Mouse (Mus musculus) bone marrow macrophage, adult 2 months (primary cell): Measurements from ENCODE around the gene Cdh4. TPM values are rescaled to one million over a fixed set of nuclear protein-coding genes. Genes with fewer than 3 reads are reported as not detected.

Experiments used
- H3K27ac ChIP-seq: 2 replicates; pipeline ENCODE4 v1.5.1; 2012; ENCODE audit warnings: low read depth, low read length; ENCODE audit not compliant: insufficient read depth
- H3K4me1 ChIP-seq: 2 replicates; pipeline ENCODE4 v1.6.1; 2012; ENCODE audit warnings: low read length; ENCODE audit not compliant: control insufficient read depth, insufficient read depth
- H3K4me3 ChIP-seq: 2 replicates; pipeline ENCODE4 v1.5.1; 2012; ENCODE audit warnings: mild to moderate bottlenecking, low read length, moderate library complexity; ENCODE audit not compliant: insufficient read depth
- CTCF ChIP-seq: IDR thresholded peaks from 2 replicates; pipeline ENCODE4 v1.5.1; 2012; ENCODE audit warnings: low read depth, mild to moderate bottlenecking, low read length, moderate library complexity
- POLR2A ChIP-seq: IDR thresholded peaks from 2 replicates; pipeline ENCODE4 v1.6.1; 2012; ENCODE audit warnings: mild to moderate bottlenecking, low read depth, low read length, borderline replicate concordance
- polyA plus RNA-seq: library from polyadenylated mRNA; stranded (reverse); fragments of >200 nt; gene quantifications from 2 replicates; pipeline ENCODE4 v1.2.4, GENCODE M21; 2012; ENCODE audit not compliant: missing spikeins, insufficient read depth, insufficient read length

Cdh4 gene
- polyA plus RNA-seq, 1 experiment: not detected

GRCm38 (mm10) chr2:179661998-179662714 is 219.9 kb downstream of the Cdh4 start:
- Histone ChIP-seq H3K4me3 (no peak overlapping the region), H3K27ac (no peak overlapping the region), H3K4me1 (no peaks in the 10 kb centered on the region)
- no peak for TF ChIP-seq CTCF
- no peak for TF ChIP-seq POLR2A

DNA sequence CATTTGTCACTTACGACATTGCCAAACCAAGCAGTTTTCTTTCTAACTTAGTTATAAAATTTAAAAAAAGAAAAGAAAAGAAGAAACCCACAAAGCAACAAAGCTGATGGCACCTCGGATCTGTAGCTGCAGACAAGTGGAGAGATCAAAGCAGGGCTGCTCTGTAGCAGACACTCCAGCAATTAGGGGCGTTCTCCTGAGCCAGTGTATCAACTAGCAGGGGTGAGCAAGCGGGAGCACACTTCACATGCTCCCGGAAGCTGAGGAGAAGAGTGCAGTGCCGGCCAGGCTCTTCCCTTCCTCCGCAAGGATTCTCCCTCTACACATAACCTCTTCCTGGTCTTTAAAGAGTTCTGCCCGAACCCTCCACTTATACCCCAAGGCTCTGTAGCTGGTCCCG is 220.5 kb downstream of the Cdh4 start:
- Histone ChIP-seq H3K4me1 (no peaks in the 10 kb centered on the region), H3K27ac (no peak overlapping the region), H3K4me3 (no peak overlapping the region; the same call in 1 of the 2 replicates)
- TF ChIP-seq CTCF (no peak), POLR2A (no peak)

- Histone ChIP-seq H3K4me3 (no peak overlapping the region), H3K27ac (no peak overlapping the region), H3K4me1 (no peaks in the 10 kb centered on the region)
- TF ChIP-seq CTCF: no peak
- no peak for TF ChIP-seq POLR2A
Observed at GRCm38 (mm10) chr2:179663652-179664051, 221.4 kb downstream of the Cdh4 start.

DNA sequence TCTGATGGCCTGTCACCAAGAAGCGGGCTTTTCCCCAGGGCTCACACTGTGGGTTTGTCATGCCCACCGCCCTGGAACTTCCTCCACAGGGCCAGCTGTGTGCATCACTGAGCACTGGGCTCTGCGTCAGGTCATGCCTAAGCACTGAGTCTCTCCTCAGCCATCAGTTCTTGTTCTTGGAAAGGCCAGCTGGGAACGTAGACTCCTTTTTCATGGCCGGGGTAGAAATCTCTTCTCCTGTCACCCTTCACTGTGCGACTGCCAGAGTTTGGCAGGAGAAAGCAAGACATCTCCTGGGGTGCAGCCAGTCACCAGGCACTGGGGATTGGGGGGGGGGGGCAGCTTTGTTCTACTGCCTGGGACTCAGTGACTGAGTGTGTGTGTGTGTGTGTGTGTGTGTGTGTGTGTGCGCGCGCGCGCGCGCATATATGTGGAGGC is 222.0 kb downstream of the Cdh4 start:
- H3K4me3 ChIP-seq: no peak overlapping the region
- H3K27ac ChIP-seq: no peak overlapping the region
- TF ChIP-seq POLR2A: no peak
- no peak for TF ChIP-seq CTCF
- H3K4me1 ChIP-seq: no peaks in the 10 kb centered on the region

GRCm38 (mm10) chr2:179670689-179671088 is 228.5 kb downstream of the Cdh4 start:
- H3K4me1 ChIP-seq: no peaks in the 10 kb centered on the region
- no peak overlapping the region for H3K27ac ChIP-seq
- no peak overlapping the region for H3K4me3 ChIP-seq
- TF ChIP-seq CTCF (no peak), POLR2A (no peak)

DNA sequence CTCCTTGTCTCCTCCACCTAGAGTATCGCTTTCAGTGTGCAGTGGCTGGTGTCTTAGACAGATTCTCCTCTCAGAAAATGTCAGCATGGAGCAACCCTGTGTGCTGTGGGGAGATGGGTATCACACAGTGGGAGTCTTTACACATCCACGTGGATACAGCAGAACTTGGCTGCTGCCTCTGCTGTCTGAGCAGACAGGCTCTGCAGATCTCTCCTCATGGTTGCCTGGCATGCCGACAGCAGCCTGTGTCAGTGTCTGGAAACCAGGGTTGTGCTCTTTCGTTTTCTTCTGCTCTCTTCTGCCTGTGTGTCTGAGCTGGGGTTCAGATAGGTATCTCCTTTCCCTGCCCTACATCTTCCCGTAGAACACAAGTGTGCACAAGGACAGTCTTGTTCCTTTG is 237.6 kb downstream of the Cdh4 start:
- TF ChIP-seq POLR2A (no peak), CTCF (no peak)
- no peaks in the 10 kb centered on the region for H3K4me1 ChIP-seq
- H3K27ac ChIP-seq: no peak overlapping the region

DNA sequence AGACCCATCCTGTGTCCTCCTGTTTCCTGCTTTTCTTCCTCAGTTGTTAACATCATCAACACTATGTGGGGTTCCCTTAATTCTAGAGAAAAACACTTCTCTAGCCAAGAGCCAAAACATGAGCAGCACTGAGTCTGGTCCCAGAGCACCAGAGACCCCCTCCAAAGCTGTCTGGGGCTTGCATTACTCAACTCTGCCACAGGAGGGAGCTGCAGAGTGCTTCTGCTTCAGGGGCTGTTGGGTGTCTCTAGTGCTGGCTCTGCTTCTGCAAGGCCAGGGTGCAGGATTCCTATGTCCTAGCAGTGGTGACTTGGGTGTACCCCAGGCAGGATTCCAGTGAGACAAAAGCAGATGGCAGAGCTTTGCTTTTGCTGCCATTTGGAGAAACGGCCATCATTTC is 239.2 kb downstream of the Cdh4 start:
- Histone ChIP-seq H3K4me3 (no peak overlapping the region), H3K27ac (no peak overlapping the region), H3K4me1 (no peaks in the 10 kb centered on the region)
- TF ChIP-seq CTCF (peak; percentile 45), POLR2A (no peak)

More for the DNA sequence above, 237.6 kb downstream of the Cdh4 start:
- H3K4me3 ChIP-seq: no peak overlapping the region

- Histone ChIP-seq H3K27ac (no peak overlapping the region), H3K4me3 (no peak overlapping the region), H3K4me1 (no peaks in the 10 kb centered on the region)
- TF ChIP-seq CTCF: no peak
- TF ChIP-seq POLR2A: no peak
Observed at GRCm38 (mm10) chr2:179687243-179687681, 245.0 kb downstream of the Cdh4 start.

DNA sequence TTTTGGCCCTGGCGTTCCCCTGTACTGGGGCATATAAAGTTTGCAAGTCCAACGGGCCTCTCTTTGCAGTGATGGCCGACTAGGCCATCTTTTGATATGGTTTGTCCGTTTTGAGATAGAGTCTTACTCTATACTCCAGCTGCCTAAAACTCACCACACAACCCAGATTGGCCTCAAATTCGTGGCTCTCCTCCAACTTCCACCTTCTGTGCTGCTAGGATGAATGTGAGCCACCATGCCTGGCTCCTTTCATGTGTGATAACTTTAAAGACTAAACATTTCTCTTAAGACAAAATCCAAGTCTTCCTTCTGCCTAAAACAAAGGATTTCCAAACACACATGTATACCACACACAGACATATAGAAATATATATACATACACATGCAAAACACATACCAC is 246.7 kb downstream of the Cdh4 start:
- no peak for TF ChIP-seq CTCF
- no peak for TF ChIP-seq POLR2A
- no peak overlapping the region for H3K4me3 ChIP-seq
- no peaks in the 10 kb centered on the region for H3K4me1 ChIP-seq

GRCm38 (mm10) chr2:179689761-179690160 is 247.5 kb downstream of the Cdh4 start:
- Histone ChIP-seq H3K4me3 (no peak overlapping the region), H3K4me1 (no peaks in the 10 kb centered on the region), H3K27ac (no peak overlapping the region)
- TF ChIP-seq CTCF (no peak), POLR2A (no peak)

More for the DNA sequence above, 246.7 kb downstream of the Cdh4 start:
- H3K27ac ChIP-seq: no peak overlapping the region
